8 mouse cellular contexts compared by ENCODE assay signal in genomic region chr16:87319541-87320251, GRCm38 (mm10). TPM values are rescaled to one million over a fixed set of nuclear protein-coding genes. Genes with fewer than 3 reads are reported as not detected.
DNase-seq lines count a peak whose midpoint lies in the region; ATAC-seq and TF ChIP-seq lines count a peak whose summit lies in the region.

No protein-coding gene starts in this region.

- peak; percentile 23 for DNase-seq in midbrain, embryonic 10.5 days (ENCODE audit: low spot score)
- peak; percentile 48 to 56 for DNase-seq in heart, postnatal 10 days
- peak; percentile 54 for DNase-seq in lung, embryonic 14.5 days
- DNase-seq in stomach, postnatal 0 days (ENCODE audit: low spot score), result no peak
- DNase-seq in ovary, postnatal 14 days (ENCODE audit: low spot score), result no peak
- DNase-seq in left cerebral cortex, postnatal 36 days (ENCODE audit: low spot score in 2 of 2), result no peak
- DNase-seq in layer of hippocampus, adult 2 months (ENCODE audit: low spot score in 2 of 2), result no peak

- no peaks in the 10 kb centered on the region for H3K9me3 ChIP-seq in midbrain, embryonic 10.5 days (replicated peaks)
- H3K9me3 ChIP-seq in midbrain, embryonic 16.5 days (replicated peaks; ENCODE audit: control insufficient read depth, low read length, poor library complexity, severe bottlenecking), result no peaks in the 10 kb centered on the region
- H3K9me3 ChIP-seq in lung, embryonic 14.5 days (ENCODE audit: low read depth, low read length), result no peaks in the 10 kb centered on the region
- no peaks in the 10 kb centered on the region for H3K9me3 ChIP-seq in stomach, postnatal 0 days (ENCODE audit: control insufficient read depth, low read length)

- TF ChIP-seq EP300 in stomach, postnatal 0 days (optimal IDR thresholded peaks at IDR 0.05), result no peak

- TF ChIP-seq CTCF in lung, embryonic 14.5 days (IDR thresholded peaks at IDR 0.05; ENCODE audit: low read depth), result no peak
- TF ChIP-seq CTCF in stomach, postnatal 0 days (IDR thresholded peaks at IDR 0.05; ENCODE audit: low read depth), result no peak
- TF ChIP-seq CTCF in layer of hippocampus, adult 2 months (conservative IDR thresholded peaks at IDR 0.05), result no peak

- no peak overlapping the region for H3K4me3 ChIP-seq in midbrain, embryonic 10.5 days
- no peak overlapping the region for H3K4me3 ChIP-seq in midbrain, embryonic 16.5 days (ENCODE audit: low read depth, low read length)
- H3K4me3 ChIP-seq in lung, embryonic 14.5 days (ENCODE audit: low read depth, low read length), result no peak overlapping the region
- H3K4me3 ChIP-seq in stomach, postnatal 0 days (ENCODE audit: low read depth, low read length), result no peak overlapping the region
- H3K4me3 ChIP-seq in layer of hippocampus, adult 2 months, result no peak overlapping the region

- ATAC-seq in midbrain, embryonic 16.5 days, result no peak
- ATAC-seq in lung, embryonic 14.5 days (ENCODE audit: insufficient read depth), result peak; percentile 58
- peak; percentile 57; the same call in 1 of the 2 replicates for ATAC-seq in stomach, postnatal 0 days (ENCODE audit: low FRiP score, low TSS enrichment)

- 76% methylated on average over 5 of the region's 5 CpGs for WGBS in midbrain, embryonic 10.5 days
- WGBS in midbrain, embryonic 16.5 days, result 35% methylated on average over 5 of the region's 5 CpGs
- 48% methylated on average over 5 of the region's 5 CpGs for WGBS in lung, embryonic 14.5 days
- WGBS in stomach, postnatal 0 days, result 54% methylated on average over 5 of the region's 5 CpGs

- H3K27me3 ChIP-seq in midbrain, embryonic 10.5 days (ENCODE audit: low read depth, poor library complexity, severe bottlenecking), result no peaks in the 10 kb centered on the region
- H3K27me3 ChIP-seq in midbrain, embryonic 16.5 days (ENCODE audit: control insufficient read depth, insufficient read depth, low read depth, low read length), result no peaks in the 10 kb centered on the region
- no peaks in the 10 kb centered on the region for H3K27me3 ChIP-seq in lung, embryonic 14.5 days (ENCODE audit: insufficient read depth, low read length)
- no peaks in the 10 kb centered on the region for H3K27me3 ChIP-seq in stomach, postnatal 0 days (ENCODE audit: control insufficient read depth, insufficient read depth, low read length)

- H3K36me3 ChIP-seq in midbrain, embryonic 10.5 days, result no peaks in the 10 kb centered on the region
- H3K36me3 ChIP-seq in midbrain, embryonic 16.5 days (ENCODE audit: control insufficient read depth, insufficient read depth, low read length), result no peaks in the 10 kb centered on the region
- no peaks in the 10 kb centered on the region for H3K36me3 ChIP-seq in lung, embryonic 14.5 days (ENCODE audit: insufficient read depth)
- no peaks in the 10 kb centered on the region for H3K36me3 ChIP-seq in stomach, postnatal 0 days (ENCODE audit: control insufficient read depth, insufficient read depth, low read length)

- intact Hi-C loops in heart, postnatal 10 days (cut with DNase I), result no loop called here
- intact Hi-C loops in left cerebral cortex, postnatal 36 days (cut with DNase I), result no loop called here

- peak overlapping the region; percentile 63 for H3K27ac ChIP-seq in midbrain, embryonic 10.5 days (replicated peaks)
- no peak overlapping the region for H3K27ac ChIP-seq in midbrain, embryonic 16.5 days (ENCODE audit: low read length)
- 0 out of 2 replicates have a peak overlapping the region, but pooled peaks have one; percentile 24 for H3K27ac ChIP-seq in lung, embryonic 14.5 days (ENCODE audit: low read depth)
- no peak overlapping the region for H3K27ac ChIP-seq in stomach, postnatal 0 days (replicated peaks)
- no peak overlapping the region for H3K27ac ChIP-seq in layer of hippocampus, adult 2 months

- no peak overlapping the region for H3K9ac ChIP-seq in midbrain, embryonic 16.5 days (ENCODE audit: low read depth, low read length)
- no peak overlapping the region for H3K9ac ChIP-seq in lung, embryonic 14.5 days
- no peak overlapping the region for H3K9ac ChIP-seq in stomach, postnatal 0 days (ENCODE audit: low read length)

- H3K4me2 ChIP-seq in midbrain, embryonic 16.5 days (ENCODE audit: low read length), result no peak overlapping the region
- no peak overlapping the region for H3K4me2 ChIP-seq in lung, embryonic 14.5 days
- H3K4me2 ChIP-seq in stomach, postnatal 0 days (replicated peaks; ENCODE audit: low read depth), result no peak overlapping the region

- peaks cover 29% of the 10 kb centered on the region for H3K4me1 ChIP-seq in midbrain, embryonic 10.5 days
- peaks cover 13% of the 10 kb centered on the region for H3K4me1 ChIP-seq in midbrain, embryonic 16.5 days (ENCODE audit: control insufficient read depth, insufficient read depth, low read length)
- H3K4me1 ChIP-seq in lung, embryonic 14.5 days (ENCODE audit: insufficient read depth), result no peaks in the 10 kb centered on the region
- no peaks in the 10 kb centered on the region for H3K4me1 ChIP-seq in stomach, postnatal 0 days (replicated peaks; ENCODE audit: control insufficient read depth, insufficient read depth)

RNA-seq across cellular contexts. Expression of gene N6amt1, which starts 34.3 kb away (rescaled TPM):
- polyA plus RNA-seq in midbrain, embryonic 10.5 days (2016; fragmentation: Nextera tagmentation; extraction: Ambion mirVana), result 18.7 and 21.2 TPM in 2 replicates
- 18.2 and 18.8 TPM in 2 replicates for polyA plus RNA-seq in midbrain, embryonic 16.5 days (2015; fragmentation: Nextera tagmentation; extraction: Ambion mirVana)
- 10 to 100 TPM; 25.4 to 27.2 TPM for total RNA-seq in heart, postnatal 10 days (2021)
- 27.1 and 27.5 TPM in 2 replicates for polyA plus RNA-seq in lung, embryonic 14.5 days (2014; fragmentation: Nextera tagmentation; extraction: Ambion mirVana)
- polyA plus RNA-seq in stomach, postnatal 0 days (2015; fragmentation: Nextera tagmentation; extraction: Ambion mirVana), result 19.9 and 20.1 TPM in 2 replicates
- total RNA-seq in left cerebral cortex, postnatal 36 days (2021), result 10 to 100 TPM; 19.1 to 19.3 TPM
- 10 to 100 TPM; 19.7 to 20.8 TPM for total RNA-seq in layer of hippocampus, adult 2 months (2021)

Comparison
In these comparisons a context has a peak if more than half of its experiments do, and no peak if none do; other contexts are left out.
1. H3K27ac ChIP-seq: peak in midbrain, embryonic 10.5 days (single experiment) and lung, embryonic 14.5 days (single experiment); none in midbrain, embryonic 16.5 days (single experiment), stomach, postnatal 0 days (single experiment) and layer of hippocampus, adult 2 months (single experiment).
2. DNase-seq: peak in midbrain, embryonic 10.5 days (single experiment), heart, postnatal 10 days (2 of 2) and lung, embryonic 14.5 days (single experiment); none in stomach, postnatal 0 days (single experiment), ovary, postnatal 14 days (single experiment), left cerebral cortex, postnatal 36 days (0 of 2) and layer of hippocampus, adult 2 months (0 of 2).